Mouse (Mus musculus): ENCODE measurements around the gene Foxo1. TPM values are rescaled to one million over a fixed set of nuclear protein-coding genes. Genes with fewer than 3 reads are reported as not detected.
A peak's percentile ranks its signal among the peaks of the same experiment; 100 is the strongest.

Foxo1 gene
- polyA plus RNA-seq, 1 experiment from 2014 or later: 7.1 TPM

GRCm38 (mm10) chr3:52243271-52244021 lies 24.7 kb upstream of the Foxo1 start:
- Histone ChIP-seq H3K4me2 (no peak overlapping the region), H3K27ac (ENCODE audit: low read depth, low read length) (no peak overlapping the region), H3K4me1 (ENCODE audit: control insufficient read depth, insufficient read depth, low read length) (no peaks in the 10 kb centered on the region), H3K36me3 (ENCODE audit: control insufficient read depth, insufficient read depth, low read length) (no peaks in the 10 kb centered on the region), H3K9me3 (replicated peaks; ENCODE audit: control insufficient read depth, low read length) (no peaks in the 10 kb centered on the region), H3K4me3 (ENCODE audit: low read depth, low read length) (no peak overlapping the region), H3K9ac (ENCODE audit: low read depth, low read length) (no peak overlapping the region), H3K27me3 (ENCODE audit: control insufficient read depth, insufficient read depth, low read length) (no peaks in the 10 kb centered on the region)
- ATAC-seq (replicated peaks; ENCODE audit: insufficient number of reproducible peaks, low FRiP score, low TSS enrichment): no peak
- 57% methylated on average over 12 of the region's 12 CpGs for WGBS (ENCODE audit: insufficient replicate concordance)

DNA sequence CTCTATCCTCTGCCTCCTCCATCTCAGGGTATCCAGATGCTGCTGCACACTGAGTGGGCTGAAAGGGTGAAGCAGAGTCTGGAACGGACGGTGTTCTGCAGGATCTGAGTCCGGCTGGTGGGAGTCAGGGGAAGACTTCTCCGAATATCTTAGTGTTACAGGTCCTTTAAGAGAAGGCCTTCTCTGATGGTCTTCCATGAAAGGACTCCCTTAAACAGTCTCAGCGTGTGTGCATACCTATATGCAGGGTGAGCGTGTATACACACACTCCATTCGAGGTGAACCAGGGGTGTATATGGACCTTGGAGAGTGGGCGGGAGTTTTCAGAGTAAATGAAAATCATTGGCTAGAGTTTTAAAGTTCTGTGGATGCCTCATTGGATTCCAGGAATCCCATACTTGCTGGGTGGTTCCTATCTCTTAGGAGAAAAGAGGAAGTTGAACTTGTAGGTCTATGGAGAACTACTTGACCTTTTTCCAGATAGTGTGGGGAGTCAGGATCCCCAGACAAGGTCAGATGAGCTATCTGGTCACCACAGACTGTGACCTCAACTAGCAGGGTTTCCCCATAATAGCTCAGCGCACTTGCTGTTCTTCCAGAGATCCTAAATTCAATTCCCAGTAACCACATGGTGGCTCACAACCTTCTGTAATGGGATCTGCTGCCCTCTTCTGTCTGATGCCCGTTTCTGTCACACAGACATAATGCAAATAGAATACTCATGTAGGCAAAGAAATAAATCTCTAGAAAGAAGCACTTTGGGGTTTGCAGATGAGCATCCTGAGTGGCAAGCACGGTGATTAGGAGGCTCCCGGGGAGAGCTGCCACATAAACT lies 21.9 kb upstream of the Foxo1 start:
- Histone ChIP-seq H3K4me1 (ENCODE audit: control insufficient read depth, insufficient read depth, low read length) (no peaks in the 10 kb centered on the region), H3K27me3 (ENCODE audit: control insufficient read depth, insufficient read depth, low read length) (no peaks in the 10 kb centered on the region), H3K4me3 (ENCODE audit: low read depth, low read length) (no peak overlapping the region), H3K4me2 (no peak overlapping the region), H3K9me3 (replicated peaks; ENCODE audit: control insufficient read depth, low read length) (no peaks in the 10 kb centered on the region), H3K27ac (ENCODE audit: low read depth, low read length) (no peak overlapping the region), H3K36me3 (ENCODE audit: control insufficient read depth, insufficient read depth, low read length) (no peaks in the 10 kb centered on the region), H3K9ac (ENCODE audit: low read depth, low read length) (no peak overlapping the region)
- 75% methylated on average over 12 of the region's 12 CpGs for WGBS (ENCODE audit: insufficient replicate concordance)
- ATAC-seq (replicated peaks; ENCODE audit: insufficient number of reproducible peaks, low FRiP score, low TSS enrichment): no peak

DNA sequence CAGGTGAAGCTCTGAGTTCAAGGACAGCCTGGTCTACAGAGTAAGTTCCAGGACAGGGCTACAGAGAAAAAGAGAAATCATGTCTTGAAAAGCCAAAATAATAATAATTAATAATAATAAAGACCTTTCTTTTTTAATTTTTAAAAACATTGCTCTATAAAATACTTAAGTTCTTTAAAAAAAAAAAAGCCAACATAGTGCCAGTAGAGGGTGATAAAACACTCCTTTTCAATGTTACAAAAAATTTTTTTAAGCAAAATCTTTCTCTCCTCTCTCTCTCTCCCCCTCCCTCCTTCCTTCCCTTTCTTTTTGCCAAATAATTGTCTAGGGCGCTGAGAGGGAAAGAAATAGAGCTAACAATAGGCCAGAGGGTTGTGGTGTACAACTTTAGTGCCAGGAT lies 17.0 kb upstream of the Foxo1 start:
- no peaks in the 10 kb centered on the region for H3K36me3 ChIP-seq (ENCODE audit: control insufficient read depth, insufficient read depth, low read length)
- no peak overlapping the region for H3K9ac ChIP-seq (ENCODE audit: low read depth, low read length)
- no peak overlapping the region for H3K4me3 ChIP-seq (ENCODE audit: low read depth, low read length)
- H3K4me2 ChIP-seq: no peak overlapping the region
- no peaks in the 10 kb centered on the region for H3K9me3 ChIP-seq (replicated peaks; ENCODE audit: control insufficient read depth, low read length)
- H3K4me1 ChIP-seq (ENCODE audit: control insufficient read depth, insufficient read depth, low read length): no peaks in the 10 kb centered on the region
- WGBS (ENCODE audit: insufficient replicate concordance): 33% methylated on average over 1 of the region's 1 CpGs
- H3K27ac ChIP-seq (ENCODE audit: low read depth, low read length): no peak overlapping the region
- no peak for ATAC-seq (replicated peaks; ENCODE audit: insufficient number of reproducible peaks, low FRiP score, low TSS enrichment)
- H3K27me3 ChIP-seq (ENCODE audit: control insufficient read depth, insufficient read depth, low read length): no peaks in the 10 kb centered on the region

DNA sequence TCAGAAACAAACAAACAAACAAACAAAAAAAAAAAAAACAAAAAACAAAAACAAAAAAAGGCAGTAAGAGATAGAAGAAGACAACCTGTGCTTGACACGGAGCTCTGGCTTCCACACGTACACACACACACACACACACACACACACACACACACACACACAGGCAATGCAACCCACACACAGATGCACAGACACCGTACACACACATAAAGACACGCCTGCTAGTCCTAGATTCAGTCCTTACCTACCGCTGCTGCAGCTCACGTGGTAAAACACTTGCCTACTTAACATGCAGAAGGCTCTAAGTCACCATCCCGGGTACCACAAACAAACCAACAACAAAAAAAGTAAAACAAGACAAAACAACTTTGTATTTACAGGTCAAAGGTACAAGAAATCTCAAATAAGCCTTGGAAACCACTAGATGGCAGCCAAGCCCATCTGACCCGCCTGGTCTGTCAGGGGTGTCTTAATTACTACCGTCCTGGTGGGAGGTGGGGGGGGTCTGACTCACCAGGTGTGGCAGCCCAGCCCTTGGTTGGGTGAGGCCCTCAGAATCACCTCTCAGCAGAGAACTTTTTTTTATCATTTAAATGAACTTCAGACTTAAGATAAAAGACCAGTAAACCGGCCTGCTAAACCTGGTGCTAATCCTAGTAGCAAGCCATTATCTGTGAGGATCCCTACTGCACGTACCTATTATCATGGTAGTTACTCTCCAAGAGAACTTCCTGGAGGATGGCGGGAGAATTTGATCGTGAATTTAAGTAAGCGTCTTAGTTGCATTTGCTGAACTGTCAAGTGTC lies 14.3 kb upstream of the Foxo1 start:
- no peaks in the 10 kb centered on the region for H3K36me3 ChIP-seq (ENCODE audit: control insufficient read depth, insufficient read depth, low read length)
- H3K4me2 ChIP-seq: no peak overlapping the region
- H3K27ac ChIP-seq (ENCODE audit: low read depth, low read length): no peak overlapping the region
- no peaks in the 10 kb centered on the region for H3K9me3 ChIP-seq (replicated peaks; ENCODE audit: control insufficient read depth, low read length)
- 20% methylated on average over 14 of the region's 14 CpGs for WGBS (ENCODE audit: insufficient replicate concordance)
- H3K27me3 ChIP-seq (ENCODE audit: control insufficient read depth, insufficient read depth, low read length): peaks cover under 1% of the 10 kb centered on the region
- ATAC-seq (replicated peaks; ENCODE audit: insufficient number of reproducible peaks, low FRiP score, low TSS enrichment): no peak
- no peak overlapping the region for H3K9ac ChIP-seq (ENCODE audit: low read depth, low read length)
- no peak overlapping the region for H3K4me3 ChIP-seq (ENCODE audit: low read depth, low read length)
- H3K4me1 ChIP-seq (ENCODE audit: control insufficient read depth, insufficient read depth, low read length): no peaks in the 10 kb centered on the region

DNA sequence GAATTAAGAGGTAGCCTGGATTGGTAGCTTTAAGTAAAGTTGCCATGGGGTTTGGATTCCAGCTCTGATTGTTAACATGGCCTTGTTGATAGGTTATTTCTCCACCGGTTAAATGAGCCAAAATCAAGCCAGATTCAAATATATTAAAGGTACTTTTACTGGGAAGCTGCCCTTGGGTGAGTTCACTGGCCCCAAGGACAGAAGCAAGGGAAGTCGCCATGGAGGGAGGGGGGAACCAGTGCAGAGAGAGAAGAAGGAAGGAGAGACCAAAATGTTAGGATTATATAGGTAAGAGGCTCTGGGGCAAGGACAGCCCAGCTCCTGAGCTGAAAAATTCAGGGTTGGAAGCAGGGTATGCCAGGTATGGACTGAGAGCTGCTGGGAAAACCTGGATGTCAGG lies 13.6 kb upstream of the Foxo1 start:
- ATAC-seq (replicated peaks; ENCODE audit: insufficient number of reproducible peaks, low FRiP score, low TSS enrichment): no peak
- no peak overlapping the region for H3K27ac ChIP-seq (ENCODE audit: low read depth, low read length)
- no peaks in the 10 kb centered on the region for H3K9me3 ChIP-seq (replicated peaks; ENCODE audit: control insufficient read depth, low read length)
- 5% methylated on average over 2 of the region's 2 CpGs for WGBS (ENCODE audit: insufficient replicate concordance)
- no peaks in the 10 kb centered on the region for H3K4me1 ChIP-seq (ENCODE audit: control insufficient read depth, insufficient read depth, low read length)
- H3K27me3 ChIP-seq (ENCODE audit: control insufficient read depth, insufficient read depth, low read length): peaks cover 4% of the 10 kb centered on the region
- no peaks in the 10 kb centered on the region for H3K36me3 ChIP-seq (ENCODE audit: control insufficient read depth, insufficient read depth, low read length)
- no peak overlapping the region for H3K4me3 ChIP-seq (ENCODE audit: low read depth, low read length)
- H3K4me2 ChIP-seq: no peak overlapping the region
- no peak overlapping the region for H3K9ac ChIP-seq (ENCODE audit: low read depth, low read length)

- Histone ChIP-seq H3K4me2 (peak overlapping the region; percentile 72), H3K27me3 (ENCODE audit: control insufficient read depth, insufficient read depth, low read length) (peaks cover 4% of the 10 kb centered on the region), H3K27ac (ENCODE audit: low read depth, low read length) (no peak overlapping the region), H3K9ac (ENCODE audit: low read depth, low read length) (peak overlapping the region; percentile 58; the same call in 1 of the 2 replicates), H3K4me3 (ENCODE audit: low read depth, low read length) (peak overlapping the region; percentile 38), H3K36me3 (ENCODE audit: control insufficient read depth, insufficient read depth, low read length) (no peaks in the 10 kb centered on the region), H3K4me1 (ENCODE audit: control insufficient read depth, insufficient read depth, low read length) (no peaks in the 10 kb centered on the region), H3K9me3 (replicated peaks; ENCODE audit: control insufficient read depth, low read length) (no peaks in the 10 kb centered on the region)
- whole genome bisulfite sequencing (ENCODE audit: insufficient replicate concordance): 14% methylated on average over 18 of the region's 18 CpGs
- peak; percentile 39; the same call in 1 of the 2 replicates for ATAC-seq (replicated peaks; ENCODE audit: insufficient number of reproducible peaks, low FRiP score, low TSS enrichment)
These were observed 10.2 kb upstream of the Foxo1 start for GRCm38 (mm10) chr3:52257782-52258441.

- Histone ChIP-seq H3K4me2 (no peak overlapping the region), H3K4me1 (ENCODE audit: control insufficient read depth, insufficient read depth, low read length) (no peaks in the 10 kb centered on the region), H3K9ac (ENCODE audit: low read depth, low read length) (no peak overlapping the region), H3K4me3 (ENCODE audit: low read depth, low read length) (no peak overlapping the region), H3K36me3 (ENCODE audit: control insufficient read depth, insufficient read depth, low read length) (no peaks in the 10 kb centered on the region), H3K27ac (ENCODE audit: low read depth, low read length) (no peak overlapping the region), H3K27me3 (ENCODE audit: control insufficient read depth, insufficient read depth, low read length) (peaks cover 4% of the 10 kb centered on the region), H3K9me3 (replicated peaks; ENCODE audit: control insufficient read depth, low read length) (no peaks in the 10 kb centered on the region)
- no peak for ATAC-seq (replicated peaks; ENCODE audit: insufficient number of reproducible peaks, low FRiP score, low TSS enrichment)
- 39% methylated on average over 3 of the region's 3 CpGs for WGBS (ENCODE audit: insufficient replicate concordance)
These were observed 9.6 kb upstream of the Foxo1 start for GRCm38 (mm10) chr3:52258532-52258931.

Data from heart, embryonic 11.5 days (tissue).